Mouse (Mus musculus) liver, embryonic 15.5 days (tissue): ENCODE measurements around the gene Oosp3. TPM values are rescaled to one million over a fixed set of nuclear protein-coding genes. Genes with fewer than 3 reads are reported as not detected.

ENCODE experiments used
- ATAC-seq: fragments of 200-750 bp; cut with Nextera tagmentation; 2 replicates; pipeline ENCODE4 v1.8.0; 2017; ENCODE audit warnings: moderate number of reproducible peaks, mild to moderate bottlenecking, moderate library complexity; ENCODE audit not compliant: insufficient read depth
- H3K27ac ChIP-seq: fragments of 300-500 bp; sonication (generic); replicated peaks from 2 replicates; pipeline ENCODE4 v1.5.1; 2015; ENCODE audit warnings: mild to moderate bottlenecking, inconsistent platforms
- H3K27me3 ChIP-seq: fragments of 300-500 bp; sonication (generic); 2 replicates; pipeline ENCODE4 v1.6.1; 2015; ENCODE audit warnings: mild to moderate bottlenecking, inconsistent platforms
- H3K36me3 ChIP-seq: fragments of 300-500 bp; sonication (generic); replicated peaks from 2 replicates; pipeline ENCODE4 v1.6.1; 2015; ENCODE audit warnings: moderate library complexity, mild to moderate bottlenecking, inconsistent platforms
- H3K4me1 ChIP-seq: fragments of 300-500 bp; sonication (generic); replicated peaks from 2 replicates; pipeline ENCODE4 v1.6.1; 2015; ENCODE audit warnings: inconsistent platforms
- H3K4me2 ChIP-seq: fragments of 300-500 bp; sonication (generic); 2 replicates; pipeline ENCODE4 v1.6.1; 2015; ENCODE audit warnings: moderate library complexity, mild to moderate bottlenecking, inconsistent platforms
- H3K4me3 ChIP-seq: fragments of 300-500 bp; sonication (generic); replicated peaks from 2 replicates; pipeline ENCODE4 v1.5.1; 2015; ENCODE audit warnings: mild to moderate bottlenecking, inconsistent platforms
- H3K9ac ChIP-seq: fragments of 300-500 bp; sonication (generic); 2 replicates; pipeline ENCODE4 v1.6.1; 2015; ENCODE audit warnings: moderate library complexity, mild to moderate bottlenecking, inconsistent platforms
- H3K9me3 ChIP-seq: fragments of 300-500 bp; sonication (generic); replicated peaks from 2 replicates; pipeline ENCODE4 v1.6.1; 2016; ENCODE audit warnings: inconsistent platforms
- WGBS: fragments of 180-500 bp; shearing (Covaris S2); methylation state at CpG from one replicate; pipeline ENCODE4 v1.1.7; 2015; ENCODE audit warnings: mixed read lengths; ENCODE audit not compliant: insufficient replicate concordance; 5-methylcytosine and 5-hydroxymethylcytosine counted together
- polyA plus RNA-seq: library from polyadenylated mRNA; unstranded; fragments of >200 nt; fragmentation: Nextera tagmentation; extraction: Ambion mirVana; gene quantifications from 2 replicates; pipeline ENCODE4 v1.2.1, GENCODE M21; 2015

The Oosp3 gene
- not detected in 2 replicates for polyA plus RNA-seq

GRCm38 (mm10) chr19:11696755-11697154 lies at the start of gene Oosp3:
Oosp3 (plus strand) TSS chr19:11697055.
- no peak within 1 kb of the TSS for H3K4me2 ChIP-seq
- no peak for ATAC-seq
- H3K4me1 ChIP-seq, result no peaks in the 10 kb centered on the region
- no peak within 1 kb of the TSS for H3K4me3 ChIP-seq
- no peaks in the 10 kb centered on the region for H3K9me3 ChIP-seq
- no peak within 1 kb of the TSS for H3K27ac ChIP-seq
- H3K27me3 ChIP-seq, result no peaks in the 10 kb centered on the region
- 64% methylated on average over 2 of the region's 2 CpGs for whole genome bisulfite sequencing
- no peak within 1 kb of the TSS for H3K9ac ChIP-seq
- H3K36me3 ChIP-seq, result no peaks in the 10 kb centered on the region

GRCm38 (mm10) chr19:11649564-11649963 lies 47.3 kb upstream of the Oosp3 start:
- Histone ChIP-seq H3K9ac (no peak overlapping the region), H3K4me1 (no peaks in the 10 kb centered on the region), H3K27me3 (no peaks in the 10 kb centered on the region), H3K36me3 (no peaks in the 10 kb centered on the region), H3K4me2 (no peak overlapping the region), H3K9me3 (no peaks in the 10 kb centered on the region), H3K4me3 (no peak overlapping the region), H3K27ac (no peak overlapping the region)
- ATAC-seq, result no peak
- WGBS, result 65% methylated on average over 4 of the region's 4 CpGs

GRCm38 (mm10) chr19:11659142-11659541 lies 37.7 kb upstream of the Oosp3 start:
- 43% methylated on average over 2 of the region's 2 CpGs for WGBS
- no peak for ATAC-seq
- H3K4me3 ChIP-seq, result no peak overlapping the region

GRCm38 (mm10) chr19:11660459-11660858 lies 36.4 kb upstream of the Oosp3 start, which contains the start of gene Oosp2:
Oosp2 (minus strand) TSS chr19:11660559.
- ATAC-seq, result no peak
- H3K4me1 ChIP-seq, result 0 out of 2 replicates have a peak, but pooled peaks cover 5% of the 10 kb centered on the region
- no peak within 1 kb of the TSS for H3K4me3 ChIP-seq
- H3K36me3 ChIP-seq, result no peaks in the 10 kb centered on the region
- no peaks in the 10 kb centered on the region for H3K9me3 ChIP-seq
- H3K4me2 ChIP-seq, result peak within 1 kb of the TSS; percentile 20
- no peak within 1 kb of the TSS for H3K9ac ChIP-seq
- H3K27me3 ChIP-seq, result no peaks in the 10 kb centered on the region
- WGBS, result 77% methylated on average over 5 of the region's 5 CpGs
- H3K27ac ChIP-seq, result no peak within 1 kb of the TSS

More at GRCm38 (mm10) chr19:11659142-11659541, 37.7 kb upstream of the Oosp3 start:
- Histone ChIP-seq H3K4me2 (no peak overlapping the region), H3K9ac (no peak overlapping the region), H3K27me3 (no peaks in the 10 kb centered on the region), H3K9me3 (no peaks in the 10 kb centered on the region), H3K27ac (no peak overlapping the region), H3K36me3 (no peaks in the 10 kb centered on the region), H3K4me1 (0 out of 2 replicates have a peak, but pooled peaks cover 5% of the 10 kb centered on the region)

- H3K36me3 ChIP-seq, result no peaks in the 10 kb centered on the region
- peak; percentile 54 for ATAC-seq
- peak overlapping the region; percentile 20 for H3K4me2 ChIP-seq
- no peaks in the 10 kb centered on the region for H3K9me3 ChIP-seq
- no peak overlapping the region for H3K4me3 ChIP-seq
- 0 out of 2 replicates have a peak, but pooled peaks cover 5% of the 10 kb centered on the region for H3K4me1 ChIP-seq
- H3K27me3 ChIP-seq, result no peaks in the 10 kb centered on the region
- H3K27ac ChIP-seq, result no peak overlapping the region
- no peak overlapping the region for H3K9ac ChIP-seq
Measured at GRCm38 (mm10) chr19:11661562-11661961, 35.3 kb upstream of the Oosp3 start.

GRCm38 (mm10) chr19:11690839-11691238 lies 6.0 kb upstream of the Oosp3 start, which contains the start of gene Oosp1:
Oosp1 (minus strand) TSS chr19:11691150.
- 31% methylated on average over 5 of the region's 5 CpGs for WGBS
- Histone ChIP-seq H3K9me3 (no peaks in the 10 kb centered on the region), H3K4me2 (no peak within 1 kb of the TSS), H3K36me3 (no peaks in the 10 kb centered on the region), H3K9ac (no peak within 1 kb of the TSS), H3K4me3 (no peak within 1 kb of the TSS), H3K27ac (no peak within 1 kb of the TSS), H3K4me1 (no peaks in the 10 kb centered on the region), H3K27me3 (no peaks in the 10 kb centered on the region)
- no peak for ATAC-seq

- Histone ChIP-seq H3K4me2 (no peak overlapping the region), H3K27ac (no peak overlapping the region), H3K4me1 (no peaks in the 10 kb centered on the region), H3K36me3 (no peaks in the 10 kb centered on the region), H3K9ac (no peak overlapping the region), H3K4me3 (no peak overlapping the region), H3K9me3 (no peaks in the 10 kb centered on the region), H3K27me3 (no peaks in the 10 kb centered on the region)
- ATAC-seq, result no peak
- 53% methylated on average over 1 of the region's 1 CpGs for WGBS
Measured at GRCm38 (mm10) chr19:11691454-11691853, 5.4 kb upstream of the Oosp3 start.

GRCm38 (mm10) chr19:11698342-11698741 lies 1.5 kb downstream of the Oosp3 start:
- H3K4me1 ChIP-seq, result no peaks in the 10 kb centered on the region
- WGBS, result 77% methylated on average over 6 of the region's 6 CpGs
- no peaks in the 10 kb centered on the region for H3K9me3 ChIP-seq
- no peak for ATAC-seq
- H3K9ac ChIP-seq, result no peak overlapping the region
- no peak overlapping the region for H3K4me3 ChIP-seq
- no peak overlapping the region for H3K27ac ChIP-seq
- no peak overlapping the region for H3K4me2 ChIP-seq
- no peaks in the 10 kb centered on the region for H3K27me3 ChIP-seq
- no peaks in the 10 kb centered on the region for H3K36me3 ChIP-seq

- Histone ChIP-seq H3K36me3 (no peaks in the 10 kb centered on the region), H3K9ac (no peak overlapping the region), H3K4me1 (no peaks in the 10 kb centered on the region), H3K27me3 (no peaks in the 10 kb centered on the region), H3K9me3 (no peaks in the 10 kb centered on the region), H3K4me2 (no peak overlapping the region), H3K4me3 (no peak overlapping the region), H3K27ac (no peak overlapping the region)
- 59% methylated on average over 4 of the region's 4 CpGs for WGBS
- no peak for ATAC-seq
Measured at GRCm38 (mm10) chr19:11712451-11712850, 15.6 kb downstream of the Oosp3 start.

- no peaks in the 10 kb centered on the region for H3K9me3 ChIP-seq
- no peak overlapping the region for H3K4me3 ChIP-seq
- ATAC-seq, result no peak
- no peaks in the 10 kb centered on the region for H3K36me3 ChIP-seq
- H3K27ac ChIP-seq, result no peak overlapping the region
- 47% methylated on average over 3 of the region's 3 CpGs for whole genome bisulfite sequencing
- no peaks in the 10 kb centered on the region for H3K4me1 ChIP-seq
- H3K9ac ChIP-seq, result no peak overlapping the region
- H3K27me3 ChIP-seq, result no peaks in the 10 kb centered on the region
- H3K4me2 ChIP-seq, result no peak overlapping the region
Measured at GRCm38 (mm10) chr19:11720071-11720470, 23.2 kb downstream of the Oosp3 start.

- H3K27ac ChIP-seq, result no peak overlapping the region
- no peaks in the 10 kb centered on the region for H3K36me3 ChIP-seq
- ATAC-seq, result no peak
- H3K27me3 ChIP-seq, result no peaks in the 10 kb centered on the region
- 78% methylated on average over 2 of the region's 2 CpGs for WGBS
- no peak overlapping the region for H3K9ac ChIP-seq
- no peak overlapping the region for H3K4me2 ChIP-seq
- no peaks in the 10 kb centered on the region for H3K9me3 ChIP-seq
- H3K4me3 ChIP-seq, result no peak overlapping the region
- peaks cover 16% of the 10 kb centered on the region for H3K4me1 ChIP-seq
Measured at GRCm38 (mm10) chr19:11723870-11724269, 27.0 kb downstream of the Oosp3 start.

GRCm38 (mm10) chr19:11724275-11724674 lies 27.4 kb downstream of the Oosp3 start:
- H3K4me1 ChIP-seq, result peaks cover 16% of the 10 kb centered on the region
- no peak overlapping the region for H3K4me2 ChIP-seq
- no peak overlapping the region for H3K9ac ChIP-seq
- H3K27ac ChIP-seq, result no peak overlapping the region
- no peaks in the 10 kb centered on the region for H3K27me3 ChIP-seq
- H3K9me3 ChIP-seq, result no peaks in the 10 kb centered on the region
- H3K36me3 ChIP-seq, result no peaks in the 10 kb centered on the region
- 72% methylated on average over 6 of the region's 6 CpGs for WGBS
- no peak for ATAC-seq
- H3K4me3 ChIP-seq, result no peak overlapping the region
